Mouse (Mus musculus) bone marrow, adult 2 months (tissue): Measurements from ENCODE around the gene Cst9.

ENCODE experiments used
- CTCF ChIP-seq: fragments of 200-500 bp; IDR thresholded peaks from 2 replicates; pipeline ENCODE4 v1.5.1; 2011; ENCODE audit warnings: low read length, control low read depth; ENCODE audit not compliant: control insufficient read depth, insufficient read depth
- POLR2A ChIP-seq: fragments of 200-500 bp; IDR thresholded peaks from 2 replicates; pipeline ENCODE4 v1.6.1; 2011; ENCODE audit warnings: low read depth, mild to moderate bottlenecking, control low read depth, low read length, borderline replicate concordance; ENCODE audit not compliant: control insufficient read depth

- TF ChIP-seq CTCF (no peak), POLR2A (no peak)
These were observed 30.0 kb downstream of the Cst9 start, which contains the start of gene 9230104L09Rik for GRCm38 (mm10) chr2:148864966-148865365.
